Mouse (Mus musculus) lung, postnatal 0 days (tissue): ENCODE data around the gene H1f0.

Experiments used
- CTCF ChIP-seq: IDR thresholded peaks from 2 replicates; pipeline ENCODE4 v1.5.1; 2016; ENCODE audit warnings: antibody characterized with exemption, mild to moderate bottlenecking
- EP300 ChIP-seq: IDR thresholded peaks from 2 replicates; pipeline ENCODE4 v1.6.1; 2016; ENCODE audit warnings: antibody characterized with exemption, mild to moderate bottlenecking, control low read depth

DNA sequence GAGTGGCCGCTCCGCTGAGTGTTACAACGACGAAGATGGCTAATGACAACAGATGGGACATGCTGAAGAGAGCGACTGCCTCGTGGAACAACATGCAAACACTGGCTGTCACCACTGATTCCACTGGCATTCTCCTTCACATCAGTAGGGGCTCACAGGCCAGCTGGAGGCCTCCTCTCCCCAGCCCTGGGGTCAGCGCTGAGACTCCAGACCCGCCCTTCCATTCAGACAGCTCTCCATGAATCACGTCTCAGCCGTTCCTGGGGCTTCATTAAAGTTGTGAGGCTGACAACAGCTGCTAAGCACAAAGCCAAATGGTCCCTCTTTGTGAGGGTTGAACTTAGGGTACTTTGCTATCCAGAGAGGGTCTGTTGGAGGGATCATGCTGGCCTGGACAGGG lies 16.7 kb upstream of the H1f0 start:
- TF ChIP-seq CTCF = no peak
- TF ChIP-seq EP300 = no peak
